Mouse (Mus musculus) kidney, adult 2 months (tissue): ENCODE data around the gene Prkrip1. TPM values are rescaled to one million over a fixed set of nuclear protein-coding genes. Genes with fewer than 3 reads are reported as not detected.
"Not testable (repeated sequence)": the region's sequence is repeated elsewhere in the genome, so short reads cannot be mapped to it uniquely, and the experiment has no call there.

Experiments used
- DNase-seq: peaks from one replicate; pipeline ENCODE4 v3.0.0; 2021
- H3K27ac ChIP-seq: fragments of 200-500 bp; 2 replicates; pipeline ENCODE4 v1.5.1; 2012; ENCODE audit warnings: low read depth, low read length, control low read depth, inconsistent platforms; ENCODE audit not compliant: insufficient read depth
- H3K27me3 ChIP-seq: fragments of 200-500 bp; replicated peaks from 2 replicates; pipeline ENCODE4 v1.6.1; 2012; ENCODE audit warnings: mild to moderate bottlenecking, moderate library complexity, low read length, inconsistent platforms; ENCODE audit not compliant: control insufficient read depth, insufficient read depth
- H3K36me3 ChIP-seq: fragments of 200-500 bp; 2 replicates; pipeline ENCODE4 v1.6.1; 2012; ENCODE audit warnings: mild to moderate bottlenecking, moderate library complexity, low read length, inconsistent platforms; ENCODE audit not compliant: control insufficient read depth, insufficient read depth
- H3K4me1 ChIP-seq: fragments of 200-500 bp; 2 replicates; pipeline ENCODE4 v1.6.1; 2011; ENCODE audit warnings: low read length; ENCODE audit not compliant: control insufficient read depth, insufficient read depth
- H3K4me3 ChIP-seq: fragments of 200-500 bp; 2 replicates; pipeline ENCODE4 v1.5.1; 2011; ENCODE audit warnings: mild to moderate bottlenecking, low read depth, low read length, control low read depth; ENCODE audit not compliant: insufficient read depth
- CTCF ChIP-seq: fragments of 200-500 bp; conservative IDR thresholded peaks from 2 replicates; pipeline ENCODE4 v1.5.1; 2011; ENCODE audit warnings: low read depth, mild to moderate bottlenecking, control low read depth, low read length, moderate library complexity, mixed read lengths; ENCODE audit not compliant: insufficient read depth, insufficient read length
- POLR2A ChIP-seq: fragments of 200-500 bp; IDR thresholded peaks from one replicate; pipeline ENCODE4 v1.6.1; 2011; ENCODE audit warnings: low read depth, low read length, control low read depth
- WGBS: fragments of 180-500 bp; shearing (Covaris S2); methylation state at CpG from one replicate; pipeline ENCODE4 v1.1.7; 2018; 5-methylcytosine and 5-hydroxymethylcytosine counted together
- polyA plus RNA-seq: library from polyadenylated mRNA; depleted of rRNA; stranded (reverse); fragments of >200 nt; gene quantifications from 2 replicates; pipeline ENCODE4 v1.2.3, GENCODE M21; 2012

Prkrip1 gene
- polyA plus RNA-seq, 1 experiment: 14.1 TPM

DNA sequence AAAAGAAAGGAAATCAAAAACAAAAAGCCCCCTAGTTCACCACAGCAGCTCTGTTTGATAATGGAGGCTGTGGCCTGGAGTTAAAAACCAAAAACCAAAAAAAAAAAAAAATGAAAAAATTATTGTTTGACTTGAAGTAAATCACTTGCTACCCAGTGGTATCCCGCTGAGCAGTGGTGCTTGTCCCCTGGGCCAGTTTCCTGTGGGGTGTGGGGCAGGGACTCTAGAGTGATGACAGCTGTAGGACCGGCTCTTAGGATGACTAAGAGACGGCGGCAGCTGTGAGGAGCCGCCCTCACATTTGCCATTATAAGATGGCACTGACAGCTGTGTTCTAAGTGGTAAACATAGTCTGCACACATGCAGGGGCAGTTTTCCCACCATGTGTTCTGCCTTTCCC lies 43.4 kb downstream of the Prkrip1 start:
- peak; percentile 33 for DNase-seq
- no peaks in the 10 kb centered on the region for H3K36me3 ChIP-seq
- no peak overlapping the region for H3K27ac ChIP-seq
- 69% methylated on average over 5 of the region's 5 CpGs for WGBS
- no peaks in the 10 kb centered on the region for H3K4me1 ChIP-seq
- no peak overlapping the region for H3K4me3 ChIP-seq
- no peaks in the 10 kb centered on the region for H3K27me3 ChIP-seq
- TF ChIP-seq CTCF (no peak), POLR2A (no peak)

DNA sequence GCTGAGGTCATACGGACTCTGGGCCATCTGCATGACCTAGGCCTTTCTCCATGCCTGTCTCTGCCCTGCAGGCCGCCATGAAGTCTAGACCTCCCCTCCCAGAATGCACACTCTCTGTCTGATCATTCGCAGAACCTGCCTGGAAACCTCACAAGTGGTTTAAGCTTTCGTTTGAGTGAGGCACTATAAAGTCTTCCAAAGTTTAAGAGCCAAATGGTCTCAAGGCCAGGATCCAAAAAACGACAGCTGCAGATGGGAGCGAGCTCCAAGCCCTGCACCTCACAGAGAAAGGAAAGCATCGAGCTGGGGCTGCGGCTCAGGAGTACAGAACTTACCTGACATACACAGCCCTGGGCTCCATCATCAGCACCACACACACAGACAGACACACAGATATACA lies 46.4 kb downstream of the Prkrip1 start:
- no peak for DNase-seq
- no peak overlapping the region for H3K27ac ChIP-seq
- 62% methylated on average over 8 of the region's 8 CpGs for WGBS

DNA sequence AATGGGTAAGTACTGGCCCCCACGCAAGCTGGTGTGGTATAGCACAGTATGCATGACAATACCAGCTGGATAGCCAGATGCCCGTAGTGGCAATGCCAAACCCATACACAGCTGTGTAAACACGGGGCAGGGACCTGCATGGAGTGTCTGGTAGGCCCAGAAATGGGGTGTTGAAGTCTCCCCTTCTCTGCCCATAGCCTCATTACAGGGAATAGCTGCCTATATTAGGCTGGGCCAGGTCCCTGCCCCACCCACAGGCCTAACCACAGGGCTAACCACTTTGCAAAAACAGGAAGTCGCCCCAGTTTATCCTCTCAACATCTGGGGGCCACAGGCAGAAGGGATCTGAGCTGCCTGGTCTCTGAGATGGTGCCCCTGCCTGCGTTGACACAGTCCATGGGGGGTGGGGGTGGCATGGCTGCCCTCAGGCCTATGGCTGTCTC lies 49.6 kb downstream of the Prkrip1 start:
- WGBS: 73% methylated on average over 5 of the region's 5 CpGs
- H3K4me1 ChIP-seq: not testable (repeated sequence)

More for the DNA sequence above, 46.4 kb downstream of the Prkrip1 start:
- H3K36me3 ChIP-seq: no peaks in the 10 kb centered on the region
- no peak overlapping the region for H3K4me3 ChIP-seq
- no peaks in the 10 kb centered on the region for H3K4me1 ChIP-seq
- H3K27me3 ChIP-seq: no peaks in the 10 kb centered on the region
- TF ChIP-seq POLR2A (no peak), CTCF (no peak)

DNA sequence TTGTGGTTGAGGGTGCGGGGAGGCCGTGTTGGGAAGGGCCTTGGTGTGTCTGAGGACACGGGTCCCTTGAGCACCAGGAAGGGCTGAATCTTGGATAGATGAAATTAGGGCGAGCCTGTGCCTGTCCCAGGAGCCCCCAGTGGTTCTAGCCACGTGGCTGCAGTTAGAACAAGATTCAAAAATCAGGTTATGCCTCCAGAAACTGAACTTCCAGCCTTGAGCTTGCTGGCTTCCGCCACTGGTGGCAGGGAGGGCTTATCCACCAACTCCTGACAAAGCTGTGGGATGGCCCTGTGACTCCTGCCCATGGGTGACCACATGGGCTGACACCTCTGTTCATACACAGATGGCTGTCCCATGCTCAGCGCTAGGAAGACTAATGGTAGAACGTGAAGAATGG lies 51.1 kb downstream of the Prkrip1 start:
- H3K4me1 ChIP-seq: no peaks in the 10 kb centered on the region
- WGBS: 76% methylated on average over 8 of the region's 8 CpGs
- no peak overlapping the region for H3K27ac ChIP-seq
- H3K27me3 ChIP-seq: no peaks in the 10 kb centered on the region
- no peak for DNase-seq
- H3K4me3 ChIP-seq: no peak overlapping the region
- TF ChIP-seq CTCF (no peak), POLR2A (no peak)
- H3K36me3 ChIP-seq: no peaks in the 10 kb centered on the region

More for the DNA sequence above, 49.6 kb downstream of the Prkrip1 start:
- H3K4me3 ChIP-seq, H3K36me3 ChIP-seq, DNase-seq, H3K27me3 ChIP-seq, H3K27ac ChIP-seq: not testable (repeated sequence)

DNA sequence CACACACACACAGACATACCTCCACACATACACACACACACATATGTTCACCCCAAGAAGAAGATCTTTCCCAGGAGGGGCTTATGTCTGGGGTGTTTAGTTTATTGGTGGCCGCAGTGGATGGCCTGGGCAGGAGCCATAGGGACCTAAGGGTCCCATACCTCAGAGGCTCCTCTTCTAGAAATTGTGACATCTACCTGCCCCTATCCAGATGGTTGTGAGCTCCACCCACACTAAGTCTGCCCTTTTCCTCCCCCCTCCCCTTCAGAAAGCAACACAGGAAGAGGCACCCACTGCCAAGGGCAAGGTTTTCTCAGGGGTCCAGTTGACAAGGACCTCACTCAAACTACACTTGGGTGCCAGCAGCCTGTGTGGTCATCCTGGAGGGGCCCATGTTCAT lies 51.8 kb downstream of the Prkrip1 start:
- H3K4me3 ChIP-seq: no peak overlapping the region
- no peak overlapping the region for H3K27ac ChIP-seq
- WGBS: 88% methylated on average over 1 of the region's 1 CpGs
- DNase-seq: no peak
- H3K27me3 ChIP-seq: no peaks in the 10 kb centered on the region
- no peaks in the 10 kb centered on the region for H3K36me3 ChIP-seq
- no peaks in the 10 kb centered on the region for H3K4me1 ChIP-seq
- TF ChIP-seq CTCF (no peak), POLR2A (no peak)

DNA sequence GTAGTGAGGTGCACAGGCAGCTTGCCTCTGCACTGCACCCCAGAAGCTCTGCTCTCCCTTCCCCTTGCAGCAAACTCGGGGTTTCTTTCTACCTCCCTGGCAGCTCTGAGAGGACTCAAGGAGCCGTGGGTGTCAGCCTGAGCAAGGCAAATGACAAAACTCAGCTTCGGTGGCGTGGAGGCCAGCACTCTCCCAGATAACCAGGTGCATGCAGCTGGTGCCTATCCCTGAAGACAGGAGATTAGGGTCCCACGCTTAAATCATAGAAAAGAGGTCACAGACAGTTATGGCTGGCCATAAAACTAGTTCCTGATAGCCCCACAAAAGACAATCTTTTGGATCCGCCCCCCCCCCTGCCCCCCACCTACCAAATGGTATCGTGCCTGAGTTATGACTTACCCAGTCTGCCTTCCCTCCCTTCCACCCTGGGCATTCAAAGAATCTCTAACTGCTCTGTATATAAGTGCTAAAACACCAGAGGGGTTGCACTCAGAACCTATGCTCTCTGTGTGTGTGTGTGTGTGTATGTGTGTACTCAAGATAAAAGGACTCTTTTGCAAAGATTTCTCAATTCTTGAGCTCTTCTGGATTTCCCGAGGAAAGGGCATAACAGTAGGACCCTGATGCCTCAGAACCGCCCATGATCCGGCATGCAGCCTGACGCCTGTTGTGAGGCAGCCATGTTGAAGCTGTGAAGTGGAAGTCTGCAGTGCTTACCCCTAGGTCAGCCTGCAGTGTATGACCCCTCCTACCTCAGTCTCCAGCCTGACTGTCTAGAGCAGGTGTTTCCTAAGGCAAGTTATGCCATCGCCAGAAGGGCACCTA lies 53.9 kb downstream of the Prkrip1 start:
- H3K4me1 ChIP-seq: no peaks in the 10 kb centered on the region
- no peak for DNase-seq
- no peak overlapping the region for H3K27ac ChIP-seq
- H3K27me3 ChIP-seq: no peaks in the 10 kb centered on the region
- 0 out of 2 replicates have a peak, but pooled peaks cover 2% of the 10 kb centered on the region for H3K36me3 ChIP-seq
- H3K4me3 ChIP-seq: no peak overlapping the region
- 37% methylated on average over 12 of the region's 12 CpGs for WGBS
- TF ChIP-seq CTCF: no peak
- TF ChIP-seq POLR2A: no peak

DNA sequence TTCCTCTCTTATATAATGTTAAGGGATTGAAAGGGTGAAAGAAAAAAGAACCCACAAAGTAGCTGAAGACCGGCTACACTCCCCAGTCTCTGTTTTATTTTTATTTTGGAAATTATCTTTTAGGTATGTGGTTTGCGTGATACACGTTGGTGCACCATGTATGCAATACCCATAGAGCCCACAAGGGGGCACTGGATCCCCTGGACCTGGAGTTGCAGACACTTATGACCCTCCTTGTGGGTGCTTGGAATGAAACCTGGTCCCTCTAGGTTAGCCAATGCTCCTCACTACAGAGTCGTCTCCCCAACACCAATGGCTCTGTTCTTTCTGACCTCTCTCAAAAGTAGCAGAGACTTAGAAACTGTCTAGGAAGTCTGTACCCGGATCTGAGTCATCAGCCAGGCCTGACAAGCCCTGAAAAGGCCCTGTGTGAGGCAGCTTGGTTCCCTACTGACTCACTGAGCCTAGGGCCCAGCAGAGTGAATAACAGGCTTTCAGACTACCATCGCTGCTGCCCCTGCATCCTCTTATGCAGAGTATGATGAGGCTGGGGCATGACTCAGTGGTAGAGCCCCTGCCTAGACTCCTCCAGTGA lies 55.5 kb downstream of the Prkrip1 start:
- no peaks in the 10 kb centered on the region for H3K4me1 ChIP-seq
- H3K4me3 ChIP-seq: no peak overlapping the region
- no peak for DNase-seq
- WGBS: 90% methylated on average over 6 of the region's 6 CpGs
- no peaks in the 10 kb centered on the region for H3K27me3 ChIP-seq
- TF ChIP-seq CTCF: peak; percentile 38; the same call in 1 of the 2 replicates
- TF ChIP-seq POLR2A: no peak
- no peak overlapping the region for H3K27ac ChIP-seq
- H3K36me3 ChIP-seq: 0 out of 2 replicates have a peak, but pooled peaks cover 2% of the 10 kb centered on the region
